Mouse (Mus musculus): ENCODE data around the gene Btn1a1. TPM values are rescaled to one million over a fixed set of nuclear protein-coding genes. Genes with fewer than 3 reads are reported as not detected.
A peak's percentile ranks its signal among the peaks of the same experiment; 100 is the strongest.

Btn1a1 gene
- total and polyA plus RNA-seq, 2 experiments from 2014 or later: 0.18 TPM; not detected in 1

DNA sequence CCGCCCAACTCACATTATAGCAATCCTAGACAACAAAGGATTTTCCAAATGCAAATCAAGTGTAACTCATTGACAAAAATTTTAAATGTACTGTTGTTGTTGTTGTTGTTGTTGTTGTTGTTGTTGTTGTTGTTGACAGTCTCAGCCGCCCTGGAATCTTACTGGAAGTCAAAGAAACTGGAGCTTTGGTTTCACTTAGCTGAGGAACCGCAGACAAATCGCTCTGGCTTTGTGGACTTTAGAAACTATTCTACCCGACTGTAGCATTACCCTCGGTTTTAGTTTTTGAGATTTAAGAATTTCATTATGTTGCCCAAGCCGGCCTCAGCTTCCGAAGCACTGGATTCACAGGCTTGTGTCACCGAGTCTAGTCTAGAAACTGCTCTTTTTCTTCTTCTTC lies 11.8 kb downstream of the Btn1a1 start:
- no peaks in the 10 kb centered on the region for H3K9me3 ChIP-seq (replicated peaks; ENCODE audit: control insufficient read depth, low read length)
- no peaks in the 10 kb centered on the region for H3K27me3 ChIP-seq (ENCODE audit: control insufficient read depth, insufficient read depth, low read length)
- TF ChIP-seq CTCF (IDR thresholded peaks at IDR 0.05; ENCODE audit: low read depth) (no peak), EP300 (IDR thresholded peaks at IDR 0.05; ENCODE audit: low read depth) (no peak)
- DNase-seq (ENCODE audit: low spot score): peak; percentile 23
- no peak for ATAC-seq (ENCODE audit: insufficient read depth, low read depth)
- no peaks in the 10 kb centered on the region for H3K4me1 ChIP-seq (ENCODE audit: control insufficient read depth, insufficient read depth)
- H3K4me3 ChIP-seq (ENCODE audit: low read depth, low read length): peak overlapping the region; percentile 77
- peak overlapping the region; percentile 71 for H3K4me2 ChIP-seq (ENCODE audit: low read depth, low read length)
- H3K9ac ChIP-seq (replicated peaks; ENCODE audit: low read depth, low read length): peak overlapping the region; percentile 65; the same call in 1 of the 2 replicates
- no peaks in the 10 kb centered on the region for H3K36me3 ChIP-seq (replicated peaks; ENCODE audit: control insufficient read depth, insufficient read depth, low read length)
- peak overlapping the region; percentile 84 for H3K27ac ChIP-seq (ENCODE audit: low read depth)
- WGBS: 3% methylated on average over 9 of the region's 9 CpGs

DNA sequence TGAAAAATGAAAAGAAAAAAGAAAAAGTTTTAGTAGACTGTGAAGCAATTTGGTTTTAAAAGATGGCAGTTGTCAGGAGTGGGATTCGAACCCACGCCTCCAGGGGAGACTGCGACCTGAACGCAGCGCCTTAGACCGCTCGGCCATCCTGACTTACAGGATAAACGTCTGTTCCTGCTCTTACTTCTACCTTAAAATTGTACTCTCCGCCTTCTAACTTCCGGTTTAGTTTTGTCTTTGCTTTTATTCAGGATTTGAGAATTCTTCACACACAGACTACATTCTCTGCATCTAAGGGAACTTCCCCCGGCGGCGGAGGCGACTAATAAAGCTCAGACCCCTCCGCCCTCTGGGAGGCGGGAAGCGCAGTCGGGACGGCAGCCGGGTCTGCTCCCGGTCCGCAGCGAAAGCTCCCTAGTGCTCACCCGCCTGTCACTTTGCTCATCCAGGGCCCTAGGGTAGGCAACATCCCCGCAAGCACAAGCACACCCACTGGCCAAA lies 12.3 kb downstream of the Btn1a1 start:
- Histone ChIP-seq H3K27ac (ENCODE audit: low read depth) (peak overlapping the region; percentile 84), H3K4me2 (ENCODE audit: low read depth, low read length) (peak overlapping the region; percentile 71), H3K9ac (replicated peaks; ENCODE audit: low read depth, low read length) (peak overlapping the region; percentile 65; the same call in 1 of the 2 replicates), H3K27me3 (ENCODE audit: control insufficient read depth, insufficient read depth, low read length) (no peaks in the 10 kb centered on the region), H3K4me1 (ENCODE audit: control insufficient read depth, insufficient read depth) (no peaks in the 10 kb centered on the region), H3K9me3 (replicated peaks; ENCODE audit: control insufficient read depth, low read length) (no peaks in the 10 kb centered on the region), H3K4me3 (ENCODE audit: low read depth, low read length) (peak overlapping the region; percentile 77), H3K36me3 (replicated peaks; ENCODE audit: control insufficient read depth, insufficient read depth, low read length) (no peaks in the 10 kb centered on the region)
- no peak for TF ChIP-seq EP300 (IDR thresholded peaks at IDR 0.05; ENCODE audit: low read depth)
- TF ChIP-seq CTCF (IDR thresholded peaks at IDR 0.05; ENCODE audit: low read depth): no peak
- DNase-seq (ENCODE audit: low spot score) (peak; percentile 64), ATAC-seq (ENCODE audit: insufficient read depth, low read depth) (peak; percentile 83)
- WGBS: under 1% methylated on average over 25 of the region's 25 CpGs

DNA sequence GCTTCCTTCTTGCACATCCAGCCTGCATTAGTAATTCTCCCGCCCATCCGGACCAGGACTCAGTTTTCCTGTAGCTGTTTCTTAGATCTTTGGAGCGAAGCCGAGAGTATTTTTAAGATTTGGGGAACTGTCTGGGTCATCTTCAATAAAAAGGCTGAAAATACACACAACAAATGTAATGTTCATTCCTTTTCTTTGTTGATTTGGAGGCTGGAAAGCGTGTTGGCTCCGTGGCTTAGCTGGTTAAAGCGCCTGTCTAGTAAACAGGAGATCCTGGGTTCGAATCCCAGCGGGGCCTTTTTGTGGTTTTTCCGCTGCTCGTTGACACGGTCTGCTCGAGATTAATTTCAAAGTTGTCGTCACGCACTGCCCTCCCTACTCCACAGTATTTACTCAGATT lies 15.3 kb downstream of the Btn1a1 start:
- Histone ChIP-seq H3K4me1 (ENCODE audit: control insufficient read depth, insufficient read depth) (no peaks in the 10 kb centered on the region), H3K4me3 (ENCODE audit: low read depth, low read length) (peak overlapping the region; percentile 59), H3K36me3 (replicated peaks; ENCODE audit: control insufficient read depth, insufficient read depth, low read length) (no peaks in the 10 kb centered on the region), H3K4me2 (ENCODE audit: low read depth, low read length) (peak overlapping the region; percentile 86), H3K27me3 (ENCODE audit: control insufficient read depth, insufficient read depth, low read length) (no peaks in the 10 kb centered on the region), H3K27ac (ENCODE audit: low read depth) (peak overlapping the region; percentile 34; the same call in 1 of the 2 replicates), H3K9ac (replicated peaks; ENCODE audit: low read depth, low read length) (peak overlapping the region; percentile 54; the same call in 1 of the 2 replicates), H3K9me3 (replicated peaks; ENCODE audit: control insufficient read depth, low read length) (no peaks in the 10 kb centered on the region)
- under 1% methylated on average over 15 of the region's 15 CpGs for WGBS
- DNase-seq (ENCODE audit: low spot score) (peak; percentile 63), ATAC-seq (ENCODE audit: insufficient read depth, low read depth) (no peak)
- no peak for TF ChIP-seq CTCF (IDR thresholded peaks at IDR 0.05; ENCODE audit: low read depth)
- TF ChIP-seq EP300 (IDR thresholded peaks at IDR 0.05; ENCODE audit: low read depth): no peak

DNA sequence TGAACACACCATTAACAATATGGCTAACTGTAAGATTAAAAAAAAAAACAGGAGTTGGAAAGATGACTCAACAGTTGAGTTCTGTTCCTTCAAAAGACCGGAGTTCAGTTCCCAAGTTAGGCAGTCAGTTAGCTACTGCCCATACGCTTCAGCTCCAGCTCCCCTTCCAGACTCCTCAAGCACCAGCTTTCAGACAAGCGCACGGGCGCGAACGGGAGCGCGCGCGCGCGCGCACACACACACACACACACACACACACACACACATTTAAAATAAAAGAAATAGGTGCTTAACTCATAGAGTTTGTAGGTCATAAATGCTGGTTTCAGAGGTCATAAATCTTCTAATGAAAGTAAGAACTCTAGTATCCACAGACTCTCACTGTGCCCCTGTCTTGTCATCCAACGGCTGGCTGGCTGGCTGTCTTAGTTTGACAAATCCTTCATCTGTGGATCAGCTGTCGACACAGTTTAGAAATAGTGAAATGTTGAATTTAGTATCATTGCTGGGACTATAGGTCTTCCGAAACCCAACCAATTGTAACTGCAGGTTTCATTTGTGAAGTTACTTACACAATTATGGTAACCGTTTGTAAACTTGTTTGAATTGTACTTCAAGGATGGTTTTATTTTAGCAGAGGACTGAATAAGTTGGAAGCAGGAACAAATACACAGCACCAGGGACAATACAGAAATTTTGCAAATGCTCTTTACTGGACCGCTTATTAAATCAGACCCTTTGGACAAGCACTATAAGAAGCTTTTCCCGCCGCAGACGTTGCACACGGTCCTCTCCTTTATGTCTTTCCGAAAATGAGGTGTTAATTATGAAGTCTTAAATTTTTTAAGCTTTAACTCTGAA lies 16.2 kb downstream of the Btn1a1 start:
- peak overlapping the region; percentile 54 for H3K9ac ChIP-seq (replicated peaks; ENCODE audit: low read depth, low read length)
- H3K27ac ChIP-seq (ENCODE audit: low read depth): peak overlapping the region; percentile 43
- no peaks in the 10 kb centered on the region for H3K36me3 ChIP-seq (replicated peaks; ENCODE audit: control insufficient read depth, insufficient read depth, low read length)
- no peaks in the 10 kb centered on the region for H3K4me1 ChIP-seq (ENCODE audit: control insufficient read depth, insufficient read depth)
- TF ChIP-seq EP300 (IDR thresholded peaks at IDR 0.05; ENCODE audit: low read depth) (no peak), CTCF (IDR thresholded peaks at IDR 0.05; ENCODE audit: low read depth) (no peak)
- ATAC-seq (ENCODE audit: insufficient read depth, low read depth) (no peak), DNase-seq (ENCODE audit: low spot score) (peak; percentile 73)
- H3K4me3 ChIP-seq (ENCODE audit: low read depth, low read length): peak overlapping the region; percentile 59
- H3K4me2 ChIP-seq (ENCODE audit: low read depth, low read length): peak overlapping the region; percentile 86
- H3K27me3 ChIP-seq (ENCODE audit: control insufficient read depth, insufficient read depth, low read length): no peaks in the 10 kb centered on the region
- H3K9me3 ChIP-seq (replicated peaks; ENCODE audit: control insufficient read depth, low read length): no peaks in the 10 kb centered on the region
- under 1% methylated on average over 24 of the region's 24 CpGs for WGBS

DNA sequence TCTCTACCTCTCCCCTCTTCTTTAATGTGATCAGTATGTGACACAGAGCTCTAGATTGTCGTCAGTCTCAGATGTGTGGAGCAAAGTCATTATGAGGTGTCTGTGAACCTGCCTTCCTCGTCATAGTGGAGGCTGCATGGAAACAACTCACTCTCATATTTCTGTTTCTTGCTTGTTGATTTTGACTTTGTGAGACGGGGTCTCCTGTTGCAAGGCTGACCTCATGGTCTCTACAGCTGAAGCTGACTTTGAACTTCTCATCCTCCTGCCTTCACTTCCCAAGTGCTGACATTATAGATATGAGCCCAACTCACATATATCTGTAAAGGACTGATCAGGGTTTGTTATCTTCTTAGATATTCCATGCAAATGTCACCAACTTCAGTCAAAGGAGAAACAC lies 16.9 kb downstream of the Btn1a1 start:
- H3K9ac ChIP-seq (replicated peaks; ENCODE audit: low read depth, low read length): no peak overlapping the region
- ATAC-seq (ENCODE audit: insufficient read depth, low read depth): no peak
- no peak for TF ChIP-seq EP300 (IDR thresholded peaks at IDR 0.05; ENCODE audit: low read depth)
- no peak for TF ChIP-seq CTCF (IDR thresholded peaks at IDR 0.05; ENCODE audit: low read depth)
- 64% methylated on average over 3 of the region's 3 CpGs for WGBS
- H3K4me3 ChIP-seq (ENCODE audit: low read depth, low read length): peak overlapping the region; percentile 59; the same call in 1 of the 2 replicates
- DNase-seq (ENCODE audit: low spot score): no peak
- H3K4me2 ChIP-seq (ENCODE audit: low read depth, low read length): peak overlapping the region; percentile 86
- no peak overlapping the region; the same call in 1 of the 2 replicates for H3K27ac ChIP-seq (ENCODE audit: low read depth)
- no peaks in the 10 kb centered on the region for H3K36me3 ChIP-seq (replicated peaks; ENCODE audit: control insufficient read depth, insufficient read depth, low read length)
- H3K9me3 ChIP-seq (replicated peaks; ENCODE audit: control insufficient read depth, low read length): no peaks in the 10 kb centered on the region
- no peaks in the 10 kb centered on the region for H3K27me3 ChIP-seq (ENCODE audit: control insufficient read depth, insufficient read depth, low read length)
- no peaks in the 10 kb centered on the region for H3K4me1 ChIP-seq (ENCODE audit: control insufficient read depth, insufficient read depth)
